ENCODE assay signal across 14 mouse cellular contexts in genomic region chr3:122801436-122802221, GRCm38 (mm10).
A peak's percentile ranks its signal among the peaks of the same experiment; 100 is the strongest.
DNase-seq lines count a peak whose midpoint lies in the region; ATAC-seq and TF ChIP-seq lines count a peak whose summit lies in the region.
"Had no signal": no experiment of that assay in that cellular context is flagged by ENCODE, and none has a peak within 500 bp of the region (broad histone marks: within the 10 kb centered on the region; RNA-seq: fewer than 3 reads in every experiment).

No protein-coding gene starts in this region.

- H3K4me1 ChIP-seq in embryonic facial prominence, embryonic 12.5 days: peaks cover 12% of the 10 kb centered on the region
- peaks cover 15% of the 10 kb centered on the region for H3K4me1 ChIP-seq in embryonic facial prominence, embryonic 10.5 days
- peaks cover 21% of the 10 kb centered on the region for H3K4me1 ChIP-seq in midbrain, embryonic 11.5 days (ENCODE audit: control insufficient read depth, insufficient read depth, low read length)
- no peaks in the 10 kb centered on the region for H3K4me1 ChIP-seq in kidney, adult 2 months (ENCODE audit: control insufficient read depth, insufficient read depth, low read length)

- peak overlapping the region; percentile 57; the same call in 1 of the 2 replicates for H3K27ac ChIP-seq in embryonic facial prominence, embryonic 12.5 days
- no peak overlapping the region; the same call in 1 of the 2 replicates for H3K27ac ChIP-seq in embryonic facial prominence, embryonic 10.5 days (replicated peaks)
- H3K27ac ChIP-seq in midbrain, embryonic 11.5 days (ENCODE audit: low read depth, low read length): peak overlapping the region; percentile 65
- no peak overlapping the region for H3K27ac ChIP-seq in kidney, adult 2 months (ENCODE audit: insufficient read depth, low read depth, low read length)

- TF ChIP-seq POLR2A in kidney, adult 2 months (IDR thresholded peaks at IDR 0.05; ENCODE audit: low read depth, low read length): no peak

- WGBS in embryonic facial prominence, embryonic 12.5 days: 75% methylated on average over 15 of the region's 15 CpGs
- 85% methylated on average over 15 of the region's 15 CpGs for WGBS in embryonic facial prominence, embryonic 10.5 days
- 66% methylated on average over 15 of the region's 15 CpGs for WGBS in midbrain, embryonic 11.5 days
- 82% methylated on average over 15 of the region's 15 CpGs for WGBS in kidney, adult 2 months

- H3K4me2 ChIP-seq in embryonic facial prominence, embryonic 12.5 days (replicated peaks): no peak overlapping the region
- H3K4me2 ChIP-seq in midbrain, embryonic 11.5 days: no peak overlapping the region

- intact Hi-C loops in left cerebral cortex, postnatal 25 days (cut with DNase I): no loop called here

- no peaks in the 10 kb centered on the region for H3K27me3 ChIP-seq in embryonic facial prominence, embryonic 12.5 days
- H3K27me3 ChIP-seq in embryonic facial prominence, embryonic 10.5 days (replicated peaks; ENCODE audit: low read depth, poor library complexity, severe bottlenecking): peaks cover 38% of the 10 kb centered on the region
- H3K27me3 ChIP-seq in midbrain, embryonic 11.5 days (ENCODE audit: control insufficient read depth, insufficient read depth, low read length): no peaks in the 10 kb centered on the region
- H3K27me3 ChIP-seq in kidney, adult 2 months (replicated peaks; ENCODE audit: control insufficient read depth, insufficient read depth, low read length): no peaks in the 10 kb centered on the region

- no peaks in the 10 kb centered on the region for H3K36me3 ChIP-seq in embryonic facial prominence, embryonic 12.5 days
- peaks cover 14% of the 10 kb centered on the region; the same call in 1 of the 2 replicates for H3K36me3 ChIP-seq in embryonic facial prominence, embryonic 10.5 days (replicated peaks)
- H3K36me3 ChIP-seq in midbrain, embryonic 11.5 days (ENCODE audit: control insufficient read depth, insufficient read depth, low read length): no peaks in the 10 kb centered on the region
- no peaks in the 10 kb centered on the region for H3K36me3 ChIP-seq in kidney, adult 2 months (ENCODE audit: control insufficient read depth, insufficient read depth, low read length)

- no peaks in the 10 kb centered on the region for H3K9me3 ChIP-seq in embryonic facial prominence, embryonic 12.5 days
- no peaks in the 10 kb centered on the region for H3K9me3 ChIP-seq in embryonic facial prominence, embryonic 10.5 days
- no peaks in the 10 kb centered on the region for H3K9me3 ChIP-seq in midbrain, embryonic 11.5 days (ENCODE audit: control insufficient read depth, low read length)

- no peak overlapping the region for H3K4me3 ChIP-seq in embryonic facial prominence, embryonic 12.5 days
- H3K4me3 ChIP-seq in embryonic facial prominence, embryonic 10.5 days: no peak overlapping the region
- no peak overlapping the region for H3K4me3 ChIP-seq in midbrain, embryonic 11.5 days (ENCODE audit: low read depth, low read length)
- no peak overlapping the region for H3K4me3 ChIP-seq in kidney, adult 2 months (ENCODE audit: insufficient read depth, low read depth, low read length)

- DNase-seq in embryonic facial prominence, embryonic 10.5 days (ENCODE audit: low spot score): no peak
- peak; percentile 4 for DNase-seq in retina, postnatal 1 day
- DNase-seq in retina, embryonic 14.5 days (ENCODE audit: low spot score): no peak
- peak; percentile 83 for DNase-seq in midbrain, embryonic 11.5 days (ENCODE audit: low spot score, missing footprints)
- DNase-seq in left cerebral cortex, postnatal 25 days (ENCODE audit: low spot score in 2 of 2): no peak
- DNase-seq in kidney, adult 2 months: no peak
- DNase-seq in embryo, embryonic 9.5 days (ENCODE audit: extremely low spot score): no peak
- DNase-seq: gastrocnemius, postnatal 10 days; heart, postnatal 10 days; kidney, postnatal 25 days; lung, adult 18-20 months; right cerebral cortex, postnatal 25 days; thymus, adult 18-20 months had no signal

- no peak for ATAC-seq in embryonic facial prominence, embryonic 12.5 days (ENCODE audit: insufficient number of reproducible peaks, insufficient read depth, low FRiP score, low TSS enrichment)
- ATAC-seq in midbrain, embryonic 11.5 days (ENCODE audit: low FRiP score): peak; percentile 54

- TF ChIP-seq CTCF in kidney, adult 2 months (conservative IDR thresholded peaks at IDR 0.05; ENCODE audit: insufficient read depth, insufficient read length, low read depth, low read length): no peak

- no peak overlapping the region for H3K9ac ChIP-seq in embryonic facial prominence, embryonic 12.5 days
- H3K9ac ChIP-seq in midbrain, embryonic 11.5 days (ENCODE audit: low read length): no peak overlapping the region

Comparison
In these comparisons a context has a peak if more than half of its experiments do, and no peak if none do; other contexts are left out.
1. H3K27ac ChIP-seq: peak in embryonic facial prominence, embryonic 12.5 days (single experiment) and midbrain, embryonic 11.5 days (single experiment); none in embryonic facial prominence, embryonic 10.5 days (single experiment) and kidney, adult 2 months (single experiment).
2. DNase-seq: peak in retina, postnatal 1 day (single experiment) and midbrain, embryonic 11.5 days (single experiment); none in embryonic facial prominence, embryonic 10.5 days (single experiment), retina, embryonic 14.5 days (single experiment), left cerebral cortex, postnatal 25 days (0 of 2), kidney, adult 2 months (single experiment) and embryo, embryonic 9.5 days (single experiment).